Mouse (Mus musculus): ENCODE measurements around the gene Olfr417. TPM values are rescaled to one million over a fixed set of nuclear protein-coding genes. Genes with fewer than 3 reads are reported as not detected.
"Not testable (repeated sequence)": the region's sequence is repeated elsewhere in the genome, so short reads cannot be mapped to it uniquely, and the experiment has no call there.

Olfr417 gene
- polyA plus RNA-seq (2016; fragmentation: Nextera tagmentation; extraction: Ambion mirVana) = not detected in 2 replicates

GRCm38 (mm10) chr1:174364882-174365451 lies at the start of gene Olfr417:
Gene Olfr417 (plus strand): TSS chr1:174365122.
- H3K27ac ChIP-seq = no peak within 1 kb of the TSS
- no peak within 1 kb of the TSS for H3K4me3 ChIP-seq
- WGBS = 66% methylated on average over 2 of the region's 2 CpGs
- H3K9ac ChIP-seq = no peak within 1 kb of the TSS
- H3K27me3 ChIP-seq = no peaks in the 10 kb centered on the region
- no peaks in the 10 kb centered on the region for H3K9me3 ChIP-seq
- ATAC-seq (ENCODE audit: insufficient number of reproducible peaks, insufficient read depth, low FRiP score, low TSS enrichment) = no peak
- no peak within 1 kb of the TSS for H3K4me2 ChIP-seq (replicated peaks)
- no peaks in the 10 kb centered on the region for H3K4me1 ChIP-seq
- H3K36me3 ChIP-seq = no peaks in the 10 kb centered on the region

GRCm38 (mm10) chr1:174317308-174317707 lies 47.6 kb upstream of the Olfr417 start:
- 82% methylated on average over 2 of the region's 2 CpGs for WGBS
- Histone ChIP-seq H3K36me3 (no peaks in the 10 kb centered on the region), H3K9me3 (no peaks in the 10 kb centered on the region), H3K9ac (no peak overlapping the region), H3K4me2 (replicated peaks) (no peak overlapping the region), H3K4me3 (no peak overlapping the region), H3K27me3 (no peaks in the 10 kb centered on the region), H3K27ac (no peak overlapping the region), H3K4me1 (no peaks in the 10 kb centered on the region)
- no peak for ATAC-seq (ENCODE audit: insufficient number of reproducible peaks, insufficient read depth, low FRiP score, low TSS enrichment)

GRCm38 (mm10) chr1:174330218-174330617 lies 34.7 kb upstream of the Olfr417 start, which contains the start of gene Mptx1:
Gene Mptx1 (plus strand): TSS chr1:174330518.
- no peak within 1 kb of the TSS for H3K9ac ChIP-seq
- no peak for ATAC-seq (ENCODE audit: insufficient number of reproducible peaks, insufficient read depth, low FRiP score, low TSS enrichment)
- H3K27me3 ChIP-seq = no peaks in the 10 kb centered on the region
- H3K27ac ChIP-seq = no peak within 1 kb of the TSS
- H3K4me1 ChIP-seq = no peaks in the 10 kb centered on the region
- H3K4me2 ChIP-seq (replicated peaks) = no peak within 1 kb of the TSS
- H3K9me3 ChIP-seq = no peaks in the 10 kb centered on the region
- no peak within 1 kb of the TSS for H3K4me3 ChIP-seq
- H3K36me3 ChIP-seq = no peaks in the 10 kb centered on the region

GRCm38 (mm10) chr1:174353636-174354035 lies 11.3 kb upstream of the Olfr417 start:
- H3K4me3 ChIP-seq; H3K36me3 ChIP-seq; ATAC-seq (ENCODE audit: insufficient number of reproducible peaks, insufficient read depth, low FRiP score, low TSS enrichment); H3K9me3 ChIP-seq; H3K4me2 ChIP-seq (replicated peaks); H3K9ac ChIP-seq; H3K4me1 ChIP-seq; H3K27ac ChIP-seq; H3K27me3 ChIP-seq: not testable (repeated sequence)
- WGBS = 81% methylated on average over 1 of the region's 1 CpGs

- H3K4me3 ChIP-seq = no peak overlapping the region
- H3K9me3 ChIP-seq = no peaks in the 10 kb centered on the region
- ATAC-seq (ENCODE audit: insufficient number of reproducible peaks, insufficient read depth, low FRiP score, low TSS enrichment) = no peak
- H3K27ac ChIP-seq = no peak overlapping the region
- H3K9ac ChIP-seq = no peak overlapping the region
- H3K27me3 ChIP-seq = no peaks in the 10 kb centered on the region
- 75% methylated on average over 5 of the region's 5 CpGs for WGBS
- no peaks in the 10 kb centered on the region for H3K36me3 ChIP-seq
- H3K4me2 ChIP-seq (replicated peaks) = no peak overlapping the region
- H3K4me1 ChIP-seq = no peaks in the 10 kb centered on the region
These were observed 10.3 kb upstream of the Olfr417 start for GRCm38 (mm10) chr1:174354640-174355039.

- WGBS = 90% methylated on average over 3 of the region's 3 CpGs
- no peak overlapping the region for H3K27ac ChIP-seq
- H3K9ac ChIP-seq = no peak overlapping the region
- no peak overlapping the region for H3K4me3 ChIP-seq
- no peaks in the 10 kb centered on the region for H3K9me3 ChIP-seq
- no peak for ATAC-seq (ENCODE audit: insufficient number of reproducible peaks, insufficient read depth, low FRiP score, low TSS enrichment)
- no peaks in the 10 kb centered on the region for H3K4me1 ChIP-seq
- H3K4me2 ChIP-seq (replicated peaks) = no peak overlapping the region
- no peaks in the 10 kb centered on the region for H3K27me3 ChIP-seq
- no peaks in the 10 kb centered on the region for H3K36me3 ChIP-seq
These were observed 8.9 kb downstream of the Olfr417 start for GRCm38 (mm10) chr1:174373799-174374198.

GRCm38 (mm10) chr1:174390746-174391145 lies 25.8 kb downstream of the Olfr417 start, which contains the start of gene Olfr248:
Gene Olfr248 (plus strand): TSS chr1:174391046.
- H3K4me2 ChIP-seq (replicated peaks) = no peak within 1 kb of the TSS
- WGBS = 95% methylated on average over 2 of the region's 2 CpGs
- no peaks in the 10 kb centered on the region for H3K4me1 ChIP-seq
- no peak for ATAC-seq (ENCODE audit: insufficient number of reproducible peaks, insufficient read depth, low FRiP score, low TSS enrichment)
- no peaks in the 10 kb centered on the region for H3K9me3 ChIP-seq
- no peak within 1 kb of the TSS for H3K27ac ChIP-seq
- H3K27me3 ChIP-seq = no peaks in the 10 kb centered on the region
- no peaks in the 10 kb centered on the region for H3K36me3 ChIP-seq
- H3K9ac ChIP-seq = no peak within 1 kb of the TSS
- H3K4me3 ChIP-seq = no peak within 1 kb of the TSS

- Histone ChIP-seq H3K9me3 (no peaks in the 10 kb centered on the region), H3K4me1 (no peaks in the 10 kb centered on the region), H3K27ac (no peak overlapping the region), H3K27me3 (no peaks in the 10 kb centered on the region), H3K4me2 (replicated peaks) (no peak overlapping the region), H3K4me3 (no peak overlapping the region), H3K36me3 (no peaks in the 10 kb centered on the region), H3K9ac (no peak overlapping the region)
- ATAC-seq (ENCODE audit: insufficient number of reproducible peaks, insufficient read depth, low FRiP score, low TSS enrichment) = no peak
- 90% methylated on average over 4 of the region's 4 CpGs for WGBS
These were observed 58.0 kb downstream of the Olfr417 start for GRCm38 (mm10) chr1:174422959-174423358.

GRCm38 (mm10) chr1:174423764-174424163 lies 58.8 kb downstream of the Olfr417 start, which contains the start of gene Olfr414:
Gene Olfr414 (plus strand): TSS chr1:174424064.
- no peak within 1 kb of the TSS for H3K4me3 ChIP-seq
- ATAC-seq (ENCODE audit: insufficient number of reproducible peaks, insufficient read depth, low FRiP score, low TSS enrichment) = no peak
- H3K27ac ChIP-seq = no peak within 1 kb of the TSS
- no peak within 1 kb of the TSS for H3K9ac ChIP-seq
- H3K36me3 ChIP-seq = no peaks in the 10 kb centered on the region
- no peak within 1 kb of the TSS for H3K4me2 ChIP-seq (replicated peaks)
- H3K4me1 ChIP-seq = no peaks in the 10 kb centered on the region
- H3K9me3 ChIP-seq = no peaks in the 10 kb centered on the region
- H3K27me3 ChIP-seq = no peaks in the 10 kb centered on the region
- 66% methylated on average over 1 of the region's 1 CpGs for WGBS

Other genes with a start within 250 kb of the Olfr417 start
- gene Olfr231, start 244.0 kb upstream of the Olfr417 start, polyA plus RNA-seq (2016; fragmentation: Nextera tagmentation; extraction: Ambion mirVana) = 0.22 and 0.79 TPM in 2 replicates
- gene Olfr424, start 233.6 kb upstream of the Olfr417 start, polyA plus RNA-seq (2016; fragmentation: Nextera tagmentation; extraction: Ambion mirVana) = not detected in 2 replicates
- 0.08 TPM in 1 of 2 replicates, not detected in the other for gene Olfr420, start 209.5 kb upstream of the Olfr417 start, polyA plus RNA-seq (2016; fragmentation: Nextera tagmentation; extraction: Ambion mirVana)
- 0.93 and 1.3 TPM in 2 replicates for gene Spta1, start 192.3 kb upstream of the Olfr417 start, polyA plus RNA-seq (2016; fragmentation: Nextera tagmentation; extraction: Ambion mirVana)
- not detected in 2 replicates for gene Olfr419, start 113.1 kb upstream of the Olfr417 start, polyA plus RNA-seq (2016; fragmentation: Nextera tagmentation; extraction: Ambion mirVana)
- gene Mptx1, start 34.6 kb upstream of the Olfr417 start, polyA plus RNA-seq (2016; fragmentation: Nextera tagmentation; extraction: Ambion mirVana) = not detected in 2 replicates
- gene Olfr248, start 25.9 kb downstream of the Olfr417 start, polyA plus RNA-seq (2016; fragmentation: Nextera tagmentation; extraction: Ambion mirVana) = not detected in 2 replicates
- not detected in 2 replicates for gene Olfr414, start 58.9 kb downstream of the Olfr417 start, polyA plus RNA-seq (2016; fragmentation: Nextera tagmentation; extraction: Ambion mirVana)
- gene Olfr220, start 77.0 kb downstream of the Olfr417 start, polyA plus RNA-seq (2016; fragmentation: Nextera tagmentation; extraction: Ambion mirVana) = not detected in 2 replicates
- 3.1 and 3.4 TPM in 2 replicates for gene Fmn2, start 136.7 kb downstream of the Olfr417 start, polyA plus RNA-seq (2016; fragmentation: Nextera tagmentation; extraction: Ambion mirVana)